8 mouse cellular contexts compared by ENCODE assay signal in the genomic region with DNA sequence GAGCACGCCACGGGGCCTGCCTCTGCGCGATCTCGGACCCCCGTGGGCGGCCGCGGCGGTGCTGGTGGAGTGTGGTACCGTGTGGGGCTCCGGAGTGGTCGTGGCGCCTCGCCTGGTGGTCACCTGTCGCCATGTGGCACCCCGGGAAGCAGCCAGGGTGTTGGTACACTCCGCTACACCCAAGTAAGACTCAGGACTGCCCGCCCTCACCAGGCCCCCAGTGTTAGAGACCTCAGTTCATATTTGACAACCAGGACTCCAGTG. TPM values are rescaled to one million over a fixed set of nuclear protein-coding genes. Genes with fewer than 3 reads are reported as not detected.
DNase-seq lines count a peak whose midpoint lies in the region; ATAC-seq and TF ChIP-seq lines count a peak whose summit lies in the region.

No protein-coding gene starts in this region.

- peak overlapping the region; percentile 93 for H3K4me3 ChIP-seq in megakaryocyte, embryonic 14.5 days (replicated peaks)
- H3K4me3 ChIP-seq in forebrain, embryonic 12.5 days (replicated peaks) = peak overlapping the region; percentile 92
- H3K4me3 ChIP-seq in limb, embryonic 10.5 days = peak overlapping the region; percentile 97
- peak overlapping the region; percentile 96 for H3K4me3 ChIP-seq in small intestine, adult 2 months (ENCODE audit: low read depth, low read length)

- H3K36me3 ChIP-seq in megakaryocyte, embryonic 14.5 days (replicated peaks; ENCODE audit: low read length) = peaks cover 62% of the 10 kb centered on the region
- H3K36me3 ChIP-seq in forebrain, embryonic 12.5 days (replicated peaks) = peaks cover 30% of the 10 kb centered on the region
- peaks cover 62% of the 10 kb centered on the region for H3K36me3 ChIP-seq in limb, embryonic 10.5 days
- H3K36me3 ChIP-seq in small intestine, adult 2 months (ENCODE audit: control insufficient read depth, insufficient read depth, low read length) = peaks cover 23% of the 10 kb centered on the region

- H3K4me2 ChIP-seq in forebrain, embryonic 12.5 days = peak overlapping the region; percentile 99

- no peaks in the 10 kb centered on the region for H3K9me3 ChIP-seq in megakaryocyte, embryonic 14.5 days
- no peaks in the 10 kb centered on the region for H3K9me3 ChIP-seq in forebrain, embryonic 12.5 days
- no peaks in the 10 kb centered on the region for H3K9me3 ChIP-seq in limb, embryonic 10.5 days (replicated peaks)

- no peak for ATAC-seq in megakaryocyte, adult 5-6 weeks (ENCODE audit: poor library complexity, severe bottlenecking)
- ATAC-seq in forebrain, embryonic 12.5 days (ENCODE audit: low FRiP score) = no peak

- DNase-seq in limb, embryonic 10.5 days (ENCODE audit: low spot score) = no peak
- no peak for DNase-seq in thymus, postnatal 0 days (ENCODE audit: low spot score)
- no peak for DNase-seq in ovary, postnatal 10 days (ENCODE audit: low spot score)
- no peak for DNase-seq in adrenal gland, postnatal 10 days

- peaks cover 37% of the 10 kb centered on the region for H3K4me1 ChIP-seq in megakaryocyte, embryonic 14.5 days
- H3K4me1 ChIP-seq in forebrain, embryonic 12.5 days = peaks cover 23% of the 10 kb centered on the region
- peaks cover 26% of the 10 kb centered on the region for H3K4me1 ChIP-seq in limb, embryonic 10.5 days
- peaks cover 16% of the 10 kb centered on the region for H3K4me1 ChIP-seq in small intestine, adult 2 months (ENCODE audit: control insufficient read depth, insufficient read depth, insufficient read length, low read length)

- 17% methylated on average over 19 of the region's 19 CpGs for WGBS in forebrain, embryonic 12.5 days
- 13% methylated on average over 19 of the region's 19 CpGs for WGBS in limb, embryonic 10.5 days
- WGBS in small intestine, adult 2 months = 5% methylated on average over 19 of the region's 19 CpGs

- no peaks in the 10 kb centered on the region for H3K27me3 ChIP-seq in megakaryocyte, embryonic 14.5 days (replicated peaks)
- no peaks in the 10 kb centered on the region for H3K27me3 ChIP-seq in forebrain, embryonic 12.5 days
- no peaks in the 10 kb centered on the region for H3K27me3 ChIP-seq in limb, embryonic 10.5 days (ENCODE audit: low read depth, poor library complexity, severe bottlenecking)
- no peaks in the 10 kb centered on the region for H3K27me3 ChIP-seq in small intestine, adult 2 months (ENCODE audit: control insufficient read depth, insufficient read depth, low read length)

- H3K9ac ChIP-seq in forebrain, embryonic 12.5 days = peak overlapping the region; percentile 75

- TF ChIP-seq CTCF in small intestine, adult 2 months (IDR thresholded peaks at IDR 0.05; ENCODE audit: extremely low read depth, insufficient read length, insufficient replicate concordance, low read depth, low read length) = no peak

- H3K27ac ChIP-seq in forebrain, embryonic 12.5 days = no peak overlapping the region
- H3K27ac ChIP-seq in limb, embryonic 10.5 days = peak overlapping the region; percentile 82
- H3K27ac ChIP-seq in small intestine, adult 2 months (ENCODE audit: insufficient read depth, low read depth, low read length) = peak overlapping the region; percentile 72

- TF ChIP-seq POLR2A in small intestine, adult 2 months (IDR thresholded peaks at IDR 0.05; ENCODE audit: low read depth, low read length) = no peak

RNA-seq across cellular contexts. Expression of gene Tysnd1, which starts 1.2 kb away (rescaled TPM):
- polyA plus RNA-seq in megakaryocyte, embryonic 14.5 days (2012; ENCODE audit: insufficient read depth, low replicate concordance) = 167 and 296 TPM in 2 replicates
- 11.4 and 12.9 TPM in 2 replicates for total RNA-seq in megakaryocyte, adult 5-6 weeks (2015)
- total RNA-seq in megakaryocyte, adult 5-6 weeks (2017) = 8.2 and 13.1 TPM in 2 replicates
- 28.4 and 28.9 TPM in 2 replicates for polyA plus RNA-seq in forebrain, embryonic 12.5 days (2016; fragmentation: Nextera tagmentation; extraction: Ambion mirVana)
- 38.2 and 39.9 TPM in 2 replicates for polyA plus RNA-seq in limb, embryonic 10.5 days (2016; fragmentation: Nextera tagmentation; extraction: Ambion mirVana)
- 83.5 and 110 TPM in 2 replicates for polyA plus RNA-seq in small intestine, adult 2 months (2012; rRNA removed)
- polyA plus RNA-seq in thymus, postnatal 0 days (2015; fragmentation: Nextera tagmentation; extraction: Ambion mirVana) = 23.8 and 26.0 TPM in 2 replicates
- total RNA-seq in adrenal gland, postnatal 10 days (2021) = 10 to 100 TPM; 84.3 to 87.3 TPM

RNA-seq across cellular contexts. Expression of gene Sar1a, which starts 16.4 kb away (rescaled TPM):
- 24.0 and 57.2 TPM in 2 replicates for polyA plus RNA-seq in megakaryocyte, embryonic 14.5 days (2012; ENCODE audit: insufficient read depth, low replicate concordance)
- 71.2 and 73.2 TPM in 2 replicates for total RNA-seq in megakaryocyte, adult 5-6 weeks (2015)
- total RNA-seq in megakaryocyte, adult 5-6 weeks (2017) = 74.8 and 86.9 TPM in 2 replicates
- polyA plus RNA-seq in forebrain, embryonic 12.5 days (2016; fragmentation: Nextera tagmentation; extraction: Ambion mirVana) = 216 and 221 TPM in 2 replicates
- polyA plus RNA-seq in limb, embryonic 10.5 days (2016; fragmentation: Nextera tagmentation; extraction: Ambion mirVana) = 220 and 231 TPM in 2 replicates
- 16.3 and 22.9 TPM in 2 replicates for polyA plus RNA-seq in small intestine, adult 2 months (2012; rRNA removed)
- 154 and 163 TPM in 2 replicates for polyA plus RNA-seq in thymus, postnatal 0 days (2015; fragmentation: Nextera tagmentation; extraction: Ambion mirVana)
- total RNA-seq in adrenal gland, postnatal 10 days (2021) = 100 to 1,000 TPM; 161 to 179 TPM

RNA-seq across cellular contexts. Expression of gene Aifm2, which starts 18.6 kb away (rescaled TPM):
- polyA plus RNA-seq in megakaryocyte, embryonic 14.5 days (2012; ENCODE audit: insufficient read depth, low replicate concordance) = 4.5 TPM in 1 of 2 replicates, not detected in the other
- 3.9 and 5.9 TPM in 2 replicates for total RNA-seq in megakaryocyte, adult 5-6 weeks (2015)
- 15.7 and 19.1 TPM in 2 replicates for total RNA-seq in megakaryocyte, adult 5-6 weeks (2017)
- 5.8 and 6.1 TPM in 2 replicates for polyA plus RNA-seq in forebrain, embryonic 12.5 days (2016; fragmentation: Nextera tagmentation; extraction: Ambion mirVana)
- polyA plus RNA-seq in limb, embryonic 10.5 days (2016; fragmentation: Nextera tagmentation; extraction: Ambion mirVana) = 8.3 and 11.3 TPM in 2 replicates
- polyA plus RNA-seq in small intestine, adult 2 months (2012; rRNA removed) = 4.9 and 6.7 TPM in 2 replicates
- polyA plus RNA-seq in thymus, postnatal 0 days (2015; fragmentation: Nextera tagmentation; extraction: Ambion mirVana) = 3.8 TPM in 2 replicates
- total RNA-seq in adrenal gland, postnatal 10 days (2021) = 100 to 1,000 TPM; 292 TPM

RNA-seq across cellular contexts. Expression of gene Ppa1, which starts 48.1 kb away (rescaled TPM):
- polyA plus RNA-seq in megakaryocyte, embryonic 14.5 days (2012; ENCODE audit: insufficient read depth, low replicate concordance) = 7.3 and 17.6 TPM in 2 replicates
- 14.1 and 27.8 TPM in 2 replicates for total RNA-seq in megakaryocyte, adult 5-6 weeks (2015)
- 30.9 and 31.3 TPM in 2 replicates for total RNA-seq in megakaryocyte, adult 5-6 weeks (2017)
- 264 and 269 TPM in 2 replicates for polyA plus RNA-seq in forebrain, embryonic 12.5 days (2016; fragmentation: Nextera tagmentation; extraction: Ambion mirVana)
- 356 and 405 TPM in 2 replicates for polyA plus RNA-seq in limb, embryonic 10.5 days (2016; fragmentation: Nextera tagmentation; extraction: Ambion mirVana)
- 55.3 and 57.4 TPM in 2 replicates for polyA plus RNA-seq in small intestine, adult 2 months (2012; rRNA removed)
- 127 and 139 TPM in 2 replicates for polyA plus RNA-seq in thymus, postnatal 0 days (2015; fragmentation: Nextera tagmentation; extraction: Ambion mirVana)
- 100 to 1,000 TPM; 110 to 122 TPM for total RNA-seq in adrenal gland, postnatal 10 days (2021)
